Mouse (Mus musculus): ENCODE measurements around the gene Clmp. TPM values are rescaled to one million over a fixed set of nuclear protein-coding genes. Genes with fewer than 3 reads are reported as not detected.
A peak's percentile ranks its signal among the peaks of the same experiment; 100 is the strongest.

Clmp gene
- polyA plus RNA-seq, 1 experiment from 2014 or later = 23.0 TPM

GRCm38 (mm10) chr9:40814060-40814459 lies 128.3 kb downstream of the Clmp start:
- Histone ChIP-seq H3K9ac (ENCODE audit: low read depth, low read length) (no peak overlapping the region), H3K4me1 (replicated peaks; ENCODE audit: control insufficient read depth, insufficient read depth, low read length) (no peaks in the 10 kb centered on the region), H3K27me3 (replicated peaks; ENCODE audit: control insufficient read depth, insufficient read depth, low read length) (no peaks in the 10 kb centered on the region), H3K9me3 (ENCODE audit: control insufficient read depth) (no peaks in the 10 kb centered on the region), H3K27ac (ENCODE audit: low read depth, low read length) (no peak overlapping the region), H3K36me3 (ENCODE audit: control insufficient read depth, insufficient read depth) (no peaks in the 10 kb centered on the region), H3K4me3 (ENCODE audit: low read depth, low read length) (no peak overlapping the region), H3K4me2 (replicated peaks; ENCODE audit: low read depth) (no peak overlapping the region)
- no peak for ATAC-seq
- 80% methylated on average over 7 of the region's 7 CpGs for WGBS
- TF ChIP-seq CTCF (IDR thresholded peaks at IDR 0.05; ENCODE audit: low read depth) = no peak

GRCm38 (mm10) chr9:40817325-40818028 lies 131.7 kb downstream of the Clmp start:
- Histone ChIP-seq H3K36me3 (ENCODE audit: control insufficient read depth, insufficient read depth) (no peaks in the 10 kb centered on the region), H3K27ac (ENCODE audit: low read depth, low read length) (no peak overlapping the region), H3K4me1 (replicated peaks; ENCODE audit: control insufficient read depth, insufficient read depth, low read length) (no peaks in the 10 kb centered on the region), H3K4me3 (ENCODE audit: low read depth, low read length) (no peak overlapping the region), H3K9ac (ENCODE audit: low read depth, low read length) (no peak overlapping the region), H3K4me2 (replicated peaks; ENCODE audit: low read depth) (no peak overlapping the region), H3K9me3 (ENCODE audit: control insufficient read depth) (no peaks in the 10 kb centered on the region), H3K27me3 (replicated peaks; ENCODE audit: control insufficient read depth, insufficient read depth, low read length) (no peaks in the 10 kb centered on the region)
- no peak for TF ChIP-seq CTCF (IDR thresholded peaks at IDR 0.05; ENCODE audit: low read depth)
- WGBS = 88% methylated on average over 5 of the region's 5 CpGs
- ATAC-seq = no peak

- no peaks in the 10 kb centered on the region for H3K27me3 ChIP-seq (replicated peaks; ENCODE audit: control insufficient read depth, insufficient read depth, low read length)
- no peaks in the 10 kb centered on the region for H3K9me3 ChIP-seq (ENCODE audit: control insufficient read depth)
- H3K4me1 ChIP-seq (replicated peaks; ENCODE audit: control insufficient read depth, insufficient read depth, low read length) = no peaks in the 10 kb centered on the region
- no peaks in the 10 kb centered on the region for H3K36me3 ChIP-seq (ENCODE audit: control insufficient read depth, insufficient read depth)
- ATAC-seq = no peak
- H3K4me3 ChIP-seq (ENCODE audit: low read depth, low read length) = no peak overlapping the region
- H3K27ac ChIP-seq (ENCODE audit: low read depth, low read length) = no peak overlapping the region
- WGBS = 47% methylated on average over 6 of the region's 6 CpGs
- no peak for TF ChIP-seq CTCF (IDR thresholded peaks at IDR 0.05; ENCODE audit: low read depth)
- no peak overlapping the region for H3K9ac ChIP-seq (ENCODE audit: low read depth, low read length)
- no peak overlapping the region for H3K4me2 ChIP-seq (replicated peaks; ENCODE audit: low read depth)
Observed at GRCm38 (mm10) chr9:40825601-40826000, 139.8 kb downstream of the Clmp start.

- 84% methylated on average over 4 of the region's 4 CpGs for WGBS
- H3K4me1 ChIP-seq (replicated peaks; ENCODE audit: control insufficient read depth, insufficient read depth, low read length) = no peaks in the 10 kb centered on the region
- no peak overlapping the region for H3K4me2 ChIP-seq (replicated peaks; ENCODE audit: low read depth)
- H3K27ac ChIP-seq (ENCODE audit: low read depth, low read length) = no peak overlapping the region
- H3K9me3 ChIP-seq (ENCODE audit: control insufficient read depth) = no peaks in the 10 kb centered on the region
- H3K4me3 ChIP-seq (ENCODE audit: low read depth, low read length) = no peak overlapping the region
- no peaks in the 10 kb centered on the region for H3K27me3 ChIP-seq (replicated peaks; ENCODE audit: control insufficient read depth, insufficient read depth, low read length)
- no peak overlapping the region for H3K9ac ChIP-seq (ENCODE audit: low read depth, low read length)
- no peak for ATAC-seq
- H3K36me3 ChIP-seq (ENCODE audit: control insufficient read depth, insufficient read depth) = no peaks in the 10 kb centered on the region
- TF ChIP-seq CTCF (IDR thresholded peaks at IDR 0.05; ENCODE audit: low read depth) = no peak
Observed at GRCm38 (mm10) chr9:40827366-40827765, 141.6 kb downstream of the Clmp start.

- WGBS = 4% methylated on average over 12 of the region's 12 CpGs
- TF ChIP-seq CTCF (IDR thresholded peaks at IDR 0.05; ENCODE audit: low read depth) = peak; percentile 90
- no peak overlapping the region for H3K9ac ChIP-seq (ENCODE audit: low read depth, low read length)
Observed at GRCm38 (mm10) chr9:40834569-40834968, 148.8 kb downstream of the Clmp start.

More at GRCm38 (mm10) chr9:40834569-40834968, 148.8 kb downstream of the Clmp start:
- Histone ChIP-seq H3K27ac (ENCODE audit: low read depth, low read length) (no peak overlapping the region), H3K4me2 (replicated peaks; ENCODE audit: low read depth) (no peak overlapping the region), H3K36me3 (ENCODE audit: control insufficient read depth, insufficient read depth) (no peaks in the 10 kb centered on the region), H3K9me3 (ENCODE audit: control insufficient read depth) (no peaks in the 10 kb centered on the region), H3K27me3 (replicated peaks; ENCODE audit: control insufficient read depth, insufficient read depth, low read length) (no peaks in the 10 kb centered on the region), H3K4me1 (replicated peaks; ENCODE audit: control insufficient read depth, insufficient read depth, low read length) (no peaks in the 10 kb centered on the region), H3K4me3 (ENCODE audit: low read depth, low read length) (no peak overlapping the region)
- ATAC-seq = no peak

Other genes starting within 250 kb of the Clmp start
- 15.2 and 18.6 TPM in 2 replicates for gene Gramd1b, start 154.6 kb upstream of the Clmp start, polyA plus RNA-seq (2015; fragmentation: Nextera tagmentation; extraction: Ambion mirVana)
- not detected in 2 replicates for gene Gm21915, start 15.3 kb upstream of the Clmp start, polyA plus RNA-seq (2015; fragmentation: Nextera tagmentation; extraction: Ambion mirVana)
- gene Hspa8, start 115.0 kb downstream of the Clmp start, polyA plus RNA-seq (2015; fragmentation: Nextera tagmentation; extraction: Ambion mirVana) = 1,042 and 1,135 TPM in 2 replicates
- gene Bsx, start 188.2 kb downstream of the Clmp start, polyA plus RNA-seq (2015; fragmentation: Nextera tagmentation; extraction: Ambion mirVana) = not detected in 2 replicates